Mouse (Mus musculus): ENCODE results near the gene Tpk1. TPM values are rescaled to one million over a fixed set of nuclear protein-coding genes. Genes with fewer than 3 reads are reported as not detected.

Gene Tpk1
- 6.8 and 6.9 TPM in 2 replicates for polyA plus RNA-seq (2015; fragmentation: Nextera tagmentation; extraction: Ambion mirVana)

GRCm38 (mm10) chr6:43665677-43666546, at the start of gene Tpk1:
TSS of gene Tpk1 (minus strand) at chr6:43666278.
- H3K4me2 ChIP-seq, result peak within 1 kb of the TSS; percentile 77
- peaks cover 52% of the 10 kb centered on the region for H3K4me1 ChIP-seq (replicated peaks)
- H3K9ac ChIP-seq, result peak within 1 kb of the TSS; percentile 87
- under 1% methylated on average over 62 of the region's 63 CpGs for WGBS (ENCODE audit: insufficient replicate concordance)
- H3K4me3 ChIP-seq (replicated peaks), result peak within 1 kb of the TSS; percentile 85
- no peaks in the 10 kb centered on the region for H3K27me3 ChIP-seq
- ATAC-seq (ENCODE audit: low read depth) (peak; percentile 95), DNase-seq (peak; percentile 87)
- peak within 1 kb of the TSS; percentile 85 for H3K27ac ChIP-seq
- H3K9me3 ChIP-seq (replicated peaks), result no peaks in the 10 kb centered on the region
- no peaks in the 10 kb centered on the region for H3K36me3 ChIP-seq

- no peak overlapping the region for H3K4me3 ChIP-seq (replicated peaks)
- H3K27ac ChIP-seq, result no peak overlapping the region
- no peak overlapping the region for H3K4me2 ChIP-seq
- no peak for DNase-seq
- H3K4me1 ChIP-seq (replicated peaks), result no peaks in the 10 kb centered on the region
- whole genome bisulfite sequencing (ENCODE audit: insufficient replicate concordance), result 38% methylated on average over 6 of the region's 6 CpGs
- no peaks in the 10 kb centered on the region for H3K9me3 ChIP-seq (replicated peaks)
- H3K27me3 ChIP-seq, result no peaks in the 10 kb centered on the region
- no peaks in the 10 kb centered on the region for H3K36me3 ChIP-seq
- no peak for ATAC-seq (ENCODE audit: low read depth)
- H3K9ac ChIP-seq, result no peak overlapping the region
Observed at GRCm38 (mm10) chr6:43702810-43703614, 36.9 kb upstream of the Tpk1 start.

- Histone ChIP-seq H3K9ac (no peak overlapping the region), H3K27me3 (no peaks in the 10 kb centered on the region), H3K4me2 (no peak overlapping the region), H3K4me1 (replicated peaks) (no peaks in the 10 kb centered on the region), H3K36me3 (no peaks in the 10 kb centered on the region), H3K4me3 (replicated peaks) (no peak overlapping the region), H3K27ac (no peak overlapping the region), H3K9me3 (replicated peaks) (no peaks in the 10 kb centered on the region)
- WGBS (ENCODE audit: insufficient replicate concordance), result 42% methylated on average over 1 of the region's 1 CpGs
- DNase-seq (no peak), ATAC-seq (ENCODE audit: low read depth) (no peak)
Observed at GRCm38 (mm10) chr6:43691863-43692262, 25.8 kb upstream of the Tpk1 start.

GRCm38 (mm10) chr6:43685985-43686384, 19.9 kb upstream of the Tpk1 start:
- Histone ChIP-seq H3K36me3 (no peaks in the 10 kb centered on the region), H3K9me3 (replicated peaks) (no peaks in the 10 kb centered on the region), H3K4me1 (replicated peaks) (no peaks in the 10 kb centered on the region), H3K27me3 (no peaks in the 10 kb centered on the region), H3K4me2 (no peak overlapping the region), H3K27ac (no peak overlapping the region), H3K9ac (no peak overlapping the region), H3K4me3 (replicated peaks) (no peak overlapping the region)
- DNase-seq, result no peak
- ATAC-seq (ENCODE audit: low read depth), result no peak
- 33% methylated on average over 2 of the region's 2 CpGs for WGBS (ENCODE audit: insufficient replicate concordance)

- Histone ChIP-seq H3K4me3 (replicated peaks) (no peak overlapping the region), H3K9ac (no peak overlapping the region), H3K9me3 (replicated peaks) (no peaks in the 10 kb centered on the region), H3K27me3 (no peaks in the 10 kb centered on the region), H3K4me1 (replicated peaks) (no peaks in the 10 kb centered on the region), H3K4me2 (no peak overlapping the region), H3K36me3 (no peaks in the 10 kb centered on the region), H3K27ac (no peak overlapping the region)
- ATAC-seq (ENCODE audit: low read depth) (no peak), DNase-seq (no peak)
- WGBS (ENCODE audit: insufficient replicate concordance), result 60% methylated on average over 2 of the region's 2 CpGs
Observed at GRCm38 (mm10) chr6:43682535-43682934, 16.5 kb upstream of the Tpk1 start.

GRCm38 (mm10) chr6:43678689-43679212, 12.7 kb upstream of the Tpk1 start:
- ATAC-seq (ENCODE audit: low read depth), result no peak
- WGBS (ENCODE audit: insufficient replicate concordance), result 70% methylated on average over 2 of the region's 2 CpGs
- Histone ChIP-seq H3K9ac (no peak overlapping the region), H3K9me3 (replicated peaks) (no peaks in the 10 kb centered on the region), H3K4me2 (no peak overlapping the region), H3K27ac (no peak overlapping the region), H3K4me3 (replicated peaks) (no peak overlapping the region), H3K36me3 (no peaks in the 10 kb centered on the region), H3K4me1 (replicated peaks) (no peaks in the 10 kb centered on the region), H3K27me3 (no peaks in the 10 kb centered on the region)
- DNase-seq, result no peak

- H3K4me2 ChIP-seq, result no peak overlapping the region
- H3K27ac ChIP-seq, result no peak overlapping the region
- H3K9me3 ChIP-seq (replicated peaks), result no peaks in the 10 kb centered on the region
- no peaks in the 10 kb centered on the region for H3K4me1 ChIP-seq (replicated peaks)
- ATAC-seq (ENCODE audit: low read depth) (no peak), DNase-seq (no peak)
- no peak overlapping the region for H3K9ac ChIP-seq
- H3K27me3 ChIP-seq, result no peaks in the 10 kb centered on the region
- no peaks in the 10 kb centered on the region for H3K36me3 ChIP-seq
- H3K4me3 ChIP-seq (replicated peaks), result no peak overlapping the region
- WGBS (ENCODE audit: insufficient replicate concordance), result 63% methylated on average over 3 of the region's 3 CpGs
Observed at GRCm38 (mm10) chr6:43677566-43677965, 11.5 kb upstream of the Tpk1 start.

- 41% methylated on average over 3 of the region's 3 CpGs for WGBS (ENCODE audit: insufficient replicate concordance)
Observed at GRCm38 (mm10) chr6:43676139-43676538, 10.1 kb upstream of the Tpk1 start.

GRCm38 (mm10) chr6:43674986-43675760, 9.1 kb upstream of the Tpk1 start:
- Histone ChIP-seq H3K9ac (no peak overlapping the region), H3K27me3 (no peaks in the 10 kb centered on the region), H3K4me2 (no peak overlapping the region), H3K4me3 (replicated peaks) (no peak overlapping the region), H3K9me3 (replicated peaks) (no peaks in the 10 kb centered on the region), H3K36me3 (no peaks in the 10 kb centered on the region), H3K4me1 (replicated peaks) (no peaks in the 10 kb centered on the region), H3K27ac (no peak overlapping the region)
- 59% methylated on average over 3 of the region's 3 CpGs for WGBS (ENCODE audit: insufficient replicate concordance)
- ATAC-seq (ENCODE audit: low read depth) (no peak), DNase-seq (no peak)

More at GRCm38 (mm10) chr6:43676139-43676538, 10.1 kb upstream of the Tpk1 start:
- ATAC-seq (ENCODE audit: low read depth) (no peak), DNase-seq (no peak)
- no peak overlapping the region for H3K27ac ChIP-seq
- no peak overlapping the region for H3K4me3 ChIP-seq (replicated peaks)
- no peaks in the 10 kb centered on the region for H3K4me1 ChIP-seq (replicated peaks)
- H3K27me3 ChIP-seq, result no peaks in the 10 kb centered on the region
- H3K9me3 ChIP-seq (replicated peaks), result no peaks in the 10 kb centered on the region
- no peak overlapping the region for H3K4me2 ChIP-seq
- no peaks in the 10 kb centered on the region for H3K36me3 ChIP-seq
- no peak overlapping the region for H3K9ac ChIP-seq

- Histone ChIP-seq H3K27me3 (no peaks in the 10 kb centered on the region), H3K27ac (no peak overlapping the region), H3K4me1 (replicated peaks) (peaks cover 11% of the 10 kb centered on the region), H3K36me3 (no peaks in the 10 kb centered on the region), H3K9me3 (replicated peaks) (no peaks in the 10 kb centered on the region), H3K4me3 (replicated peaks) (no peak overlapping the region), H3K9ac (no peak overlapping the region), H3K4me2 (no peak overlapping the region)
- no peak for ATAC-seq (ENCODE audit: low read depth)
- DNase-seq, result no peak
- 59% methylated on average over 2 of the region's 2 CpGs for WGBS (ENCODE audit: insufficient replicate concordance)
Observed at GRCm38 (mm10) chr6:43670939-43671338, 4.9 kb upstream of the Tpk1 start.

- H3K4me1 ChIP-seq (replicated peaks), result peaks cover 36% of the 10 kb centered on the region
- WGBS (ENCODE audit: insufficient replicate concordance), result 57% methylated on average over 2 of the region's 2 CpGs
Observed at GRCm38 (mm10) chr6:43667681-43668080, 1.6 kb upstream of the Tpk1 start.

More at GRCm38 (mm10) chr6:43667681-43668080, 1.6 kb upstream of the Tpk1 start:
- H3K27me3 ChIP-seq, result no peaks in the 10 kb centered on the region
- H3K27ac ChIP-seq, result no peak overlapping the region
- DNase-seq (no peak), ATAC-seq (ENCODE audit: low read depth) (no peak)
- H3K4me3 ChIP-seq (replicated peaks), result no peak overlapping the region
- no peak overlapping the region for H3K9ac ChIP-seq
- no peaks in the 10 kb centered on the region for H3K36me3 ChIP-seq
- no peak overlapping the region for H3K4me2 ChIP-seq
- no peaks in the 10 kb centered on the region for H3K9me3 ChIP-seq (replicated peaks)
